Mouse (Mus musculus): Measurements from ENCODE around the gene Fam24b.

The Fam24b gene

GRCm38 (mm10) chr7:131329416-131329815, at the start of gene Fam24b:
Gene Fam24b (minus strand): TSS chr7:131329516.
- DNase-seq (ENCODE audit: low read depth) = no peak

GRCm38 (mm10) chr7:131371880-131372651, 42.8 kb upstream of the Fam24b start:
- peak; percentile 49 for DNase-seq (ENCODE audit: low read depth)

- no peak for DNase-seq (ENCODE audit: low read depth)
Measured at GRCm38 (mm10) chr7:131371470-131371860, 42.1 kb upstream of the Fam24b start.

- DNase-seq (ENCODE audit: low read depth) = peak; percentile 93
Measured at GRCm38 (mm10) chr7:131370648-131371469, 41.5 kb upstream of the Fam24b start, which contains the start of gene Pstk. Gene Pstk (plus strand): TSS chr7:131371141.

- no peak for DNase-seq (ENCODE audit: low read depth)
Measured at GRCm38 (mm10) chr7:131364131-131364530, 34.8 kb upstream of the Fam24b start.

- DNase-seq (ENCODE audit: low read depth) = peak; percentile 94
Measured at GRCm38 (mm10) chr7:131362615-131363300, 33.4 kb upstream of the Fam24b start, which contains the start of gene 2310057M21Rik. Gene 2310057M21Rik (minus strand): TSS chr7:131362759.

GRCm38 (mm10) chr7:131362269-131362614, 32.9 kb upstream of the Fam24b start:
- no peak for DNase-seq (ENCODE audit: low read depth)

- no peak for DNase-seq (ENCODE audit: low read depth)
Measured at GRCm38 (mm10) chr7:131356105-131356504, 26.8 kb upstream of the Fam24b start.

- no peak for DNase-seq (ENCODE audit: low read depth)
Measured at GRCm38 (mm10) chr7:131345856-131346541, 16.7 kb upstream of the Fam24b start.

GRCm38 (mm10) chr7:131337502-131338068, 8.3 kb upstream of the Fam24b start:
- no peak for DNase-seq (ENCODE audit: low read depth)

- no peak for DNase-seq (ENCODE audit: low read depth)
Measured at GRCm38 (mm10) chr7:131333564-131333963, 4.2 kb upstream of the Fam24b start, which contains the start of gene Fam24a. Gene Fam24a (plus strand): TSS chr7:131333864.

GRCm38 (mm10) chr7:131331688-131332087, 2.4 kb upstream of the Fam24b start:
- DNase-seq (ENCODE audit: low read depth) = no peak

GRCm38 (mm10) chr7:131327054-131327453, 2.3 kb downstream of the Fam24b start:
- DNase-seq (ENCODE audit: low read depth) = peak; percentile 3

GRCm38 (mm10) chr7:131322192-131322591, 7.1 kb downstream of the Fam24b start, which contains the start of gene Cuzd1:
Gene Cuzd1 (minus strand): TSS chr7:131322292.
- DNase-seq (ENCODE audit: low read depth) = no peak

GRCm38 (mm10) chr7:131318340-131318739, 11.0 kb downstream of the Fam24b start:
- DNase-seq (ENCODE audit: low read depth) = no peak

- DNase-seq (ENCODE audit: low read depth) = no peak
Measured at GRCm38 (mm10) chr7:131317587-131317986, 11.7 kb downstream of the Fam24b start.

GRCm38 (mm10) chr7:131314493-131314892, 14.8 kb downstream of the Fam24b start:
- no peak for DNase-seq (ENCODE audit: low read depth)

GRCm38 (mm10) chr7:131306733-131307132, 22.6 kb downstream of the Fam24b start:
- DNase-seq (ENCODE audit: low read depth) = no peak

- no peak for DNase-seq (ENCODE audit: low read depth)
Measured at GRCm38 (mm10) chr7:131303340-131303739, 26.0 kb downstream of the Fam24b start.

GRCm38 (mm10) chr7:131297151-131297550, 32.2 kb downstream of the Fam24b start:
- DNase-seq (ENCODE audit: low read depth) = no peak

Measured in induced T-regulatory cell, adult 2 months (primary cell).